Mouse (Mus musculus): ENCODE results near the gene Peli2.
"Not testable (repeated sequence)": the region's sequence is repeated elsewhere in the genome, so short reads cannot be mapped to it uniquely, and the experiment has no call there.

Gene Peli2

DNA sequence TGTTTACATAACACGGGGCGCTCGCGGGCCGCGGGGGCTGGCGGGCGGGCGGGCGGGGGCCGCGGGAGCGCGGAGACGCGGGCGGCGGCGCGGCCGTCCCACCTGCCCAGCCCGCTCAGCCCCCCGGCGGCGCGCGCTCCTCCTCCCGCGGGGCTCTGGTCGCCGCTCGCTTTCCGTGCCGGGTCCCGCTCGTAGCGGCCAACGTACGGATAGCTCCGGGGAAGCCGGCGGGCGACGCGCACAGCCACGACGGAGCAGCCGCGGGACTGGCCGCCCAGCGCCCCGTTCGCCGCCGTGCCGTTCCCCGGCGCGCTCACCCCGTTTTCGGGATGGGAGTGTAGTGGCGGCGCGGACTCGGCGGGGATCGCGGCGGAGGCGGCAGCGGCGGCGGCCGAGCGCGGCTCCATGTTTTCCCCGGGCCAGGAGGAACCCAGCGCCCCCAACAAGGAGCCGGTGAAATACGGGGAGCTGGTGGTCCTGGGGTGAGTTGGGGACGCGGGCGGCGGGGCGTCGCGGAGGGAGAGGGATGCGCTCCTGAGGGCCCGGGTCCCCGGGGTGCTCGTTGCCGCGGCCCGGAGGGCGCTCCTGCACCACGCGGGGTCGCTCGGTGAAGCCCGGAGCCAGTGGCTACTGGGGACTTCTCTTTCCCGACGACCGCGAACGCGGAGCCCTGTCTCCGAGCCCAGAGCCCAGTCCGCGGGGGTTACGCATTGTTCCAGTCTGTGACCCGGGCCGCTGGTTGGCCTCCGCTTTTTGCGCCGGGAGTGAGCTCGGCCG lies at the start of gene Peli2:
Peli2 (plus strand) TSS at position 72 of the 777 bp plus-strand sequence.
- CTCF ChIA-PET: no interaction called here

DNA sequence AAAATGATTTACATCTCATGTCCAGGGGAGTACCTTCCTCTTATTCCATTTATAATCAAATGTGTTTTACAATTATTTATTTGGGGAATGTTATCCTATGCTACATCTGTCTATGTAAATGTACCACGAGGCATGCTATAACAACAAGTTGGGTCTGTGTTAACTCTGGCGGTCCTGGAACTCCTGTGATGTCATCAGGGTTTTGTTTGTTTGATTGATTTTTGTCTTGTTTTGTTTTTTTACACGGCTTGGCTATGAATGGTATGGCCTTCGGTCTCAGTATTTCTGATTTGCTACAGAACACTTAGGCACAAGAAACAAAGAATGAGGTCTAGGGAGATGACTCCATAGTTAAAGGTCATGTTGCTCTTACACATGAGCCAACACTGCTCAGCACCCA lies 48.5 kb upstream of the Peli2 start:
- CTCF ChIA-PET: no interaction called here

DNA sequence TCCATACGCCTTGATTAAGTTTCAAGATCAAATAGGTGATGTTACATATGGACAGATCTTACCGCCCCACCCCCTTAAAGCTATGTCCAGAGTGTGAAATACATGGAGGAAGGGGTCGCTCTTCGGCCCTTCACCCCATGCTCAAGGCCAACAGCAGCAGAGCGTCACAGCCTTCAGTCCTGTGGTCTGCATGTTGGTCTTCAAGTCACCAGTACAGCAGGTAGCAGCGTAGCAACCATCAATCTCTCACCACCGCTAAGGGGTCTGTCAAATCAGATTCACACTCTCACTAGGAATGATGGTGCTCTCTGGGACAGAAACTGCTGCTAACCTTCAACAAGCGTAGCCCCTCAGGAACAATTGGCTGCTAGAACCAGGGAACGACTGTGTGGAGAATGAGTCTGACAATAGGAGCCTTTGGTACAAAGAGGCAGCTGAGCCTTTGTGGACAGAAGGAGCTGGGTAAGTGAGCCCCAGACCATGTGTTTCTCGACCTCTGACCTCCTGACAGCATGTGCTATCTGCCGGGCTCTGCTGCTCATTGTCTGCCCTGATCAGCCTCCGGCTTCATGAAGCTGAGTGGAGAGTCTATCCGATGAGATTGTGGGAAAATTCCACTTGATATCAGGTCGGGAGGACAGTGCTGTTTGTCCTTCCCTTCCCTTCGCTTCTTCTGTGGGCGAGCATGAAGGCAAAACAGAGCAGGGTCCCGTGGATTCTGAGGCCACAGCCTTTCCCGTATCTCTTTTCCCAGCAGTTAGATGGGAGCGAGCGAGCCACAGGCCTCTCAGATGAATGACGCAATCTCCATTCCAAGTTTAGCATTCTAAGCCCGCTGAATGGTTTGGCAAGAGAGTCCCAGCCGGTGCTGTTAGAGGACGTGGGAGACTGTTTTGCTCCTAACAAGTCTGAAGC lies 47.1 kb upstream of the Peli2 start:
- CTCF ChIA-PET: no interaction called here

DNA sequence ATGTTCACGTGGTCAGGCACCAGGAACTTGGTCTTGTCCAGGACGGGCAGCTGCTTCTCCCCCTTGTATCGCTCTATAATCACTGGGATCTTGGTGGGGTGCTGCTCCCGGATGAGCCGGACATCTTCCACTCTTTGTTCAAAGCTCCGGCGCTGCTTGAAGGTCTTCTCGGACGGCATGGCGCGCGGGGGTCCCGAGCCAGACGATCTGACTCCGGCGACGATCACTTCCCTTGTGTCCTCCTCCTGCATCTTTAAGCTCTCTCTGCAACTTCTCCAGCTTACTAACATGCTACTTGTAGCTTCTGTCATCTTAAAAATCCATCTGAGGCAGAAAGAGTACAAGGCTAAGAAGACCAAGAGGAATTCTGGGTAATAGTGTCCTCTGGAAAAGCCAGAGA lies 41.0 kb upstream of the Peli2 start:
- CTCF ChIA-PET: not testable (repeated sequence)

DNA sequence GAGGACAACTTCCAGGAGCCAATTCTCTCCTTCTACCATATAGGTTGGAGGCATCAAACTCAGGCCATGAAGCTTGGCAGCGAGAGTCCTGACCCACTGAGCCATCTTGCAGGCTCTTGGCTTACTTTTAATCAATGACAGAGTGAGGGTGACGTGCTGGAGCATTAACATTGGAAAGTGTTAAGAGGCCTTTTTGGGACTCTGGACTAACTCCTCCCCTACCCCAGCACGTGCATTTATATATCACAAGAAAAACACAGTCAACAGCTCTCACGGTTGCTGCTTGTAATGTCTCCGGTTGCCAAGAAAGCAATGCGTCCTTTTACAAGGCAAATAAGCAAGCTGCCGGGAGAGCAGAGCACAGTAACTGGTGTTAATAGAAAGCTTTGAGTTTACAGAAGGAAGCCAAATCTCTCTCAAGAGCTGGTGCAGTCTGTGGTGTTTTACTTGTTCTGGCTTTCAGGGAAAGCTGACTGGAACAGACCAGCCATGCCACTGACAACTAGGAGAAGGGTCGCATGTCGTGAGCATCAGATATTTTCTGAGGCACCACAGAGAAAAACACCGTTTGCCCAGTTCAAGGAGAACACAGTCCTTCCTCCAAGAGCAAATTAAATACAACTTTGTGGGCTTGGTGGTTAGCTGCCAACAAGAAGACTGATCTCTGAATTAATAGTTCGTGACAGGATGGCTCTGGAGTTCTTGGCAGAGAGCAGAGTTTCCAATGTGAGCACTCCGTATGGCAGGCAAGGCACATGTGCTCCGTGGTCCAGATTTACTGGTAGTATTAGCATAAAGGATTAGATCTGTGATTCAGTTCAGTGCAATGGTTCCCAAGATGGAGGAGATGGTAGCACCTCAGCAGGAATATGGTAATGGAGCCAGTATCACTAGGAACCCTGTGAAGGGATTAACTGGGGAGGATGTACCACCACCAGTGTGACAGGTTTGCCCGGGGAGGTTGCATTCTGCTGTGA lies 36.5 kb upstream of the Peli2 start:
- CTCF ChIA-PET: no interaction called here

DNA sequence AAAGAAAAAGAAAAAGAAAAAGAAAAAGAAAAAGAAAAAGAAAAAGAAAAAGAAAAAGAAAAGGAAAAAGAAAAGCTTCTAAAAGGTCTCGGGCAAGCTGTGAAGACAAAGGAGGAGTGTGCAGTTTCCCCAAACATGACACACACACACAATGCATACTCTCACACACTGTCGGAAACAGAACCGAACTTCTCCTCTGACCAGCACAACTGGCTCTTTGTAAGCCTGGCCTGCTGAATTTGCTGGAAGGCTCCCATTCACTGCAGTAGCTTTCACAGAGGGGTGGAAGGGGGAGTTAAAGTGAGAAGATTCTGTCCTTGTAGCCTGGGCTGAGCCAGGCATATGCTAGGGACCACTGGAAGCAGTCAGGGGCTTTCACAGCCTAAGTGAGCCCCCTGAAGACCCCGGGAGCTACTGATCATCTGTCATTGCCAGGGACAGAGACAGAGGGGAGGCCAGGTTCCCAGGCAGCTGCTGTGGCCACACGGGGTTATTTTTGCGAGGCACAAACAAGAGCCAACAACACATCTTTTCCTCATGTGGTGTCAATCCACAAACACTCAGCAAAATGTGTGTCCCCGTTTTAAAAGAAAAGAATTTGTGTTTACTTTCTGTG lies 33.8 kb upstream of the Peli2 start:
- CTCF ChIA-PET: no interaction called here

DNA sequence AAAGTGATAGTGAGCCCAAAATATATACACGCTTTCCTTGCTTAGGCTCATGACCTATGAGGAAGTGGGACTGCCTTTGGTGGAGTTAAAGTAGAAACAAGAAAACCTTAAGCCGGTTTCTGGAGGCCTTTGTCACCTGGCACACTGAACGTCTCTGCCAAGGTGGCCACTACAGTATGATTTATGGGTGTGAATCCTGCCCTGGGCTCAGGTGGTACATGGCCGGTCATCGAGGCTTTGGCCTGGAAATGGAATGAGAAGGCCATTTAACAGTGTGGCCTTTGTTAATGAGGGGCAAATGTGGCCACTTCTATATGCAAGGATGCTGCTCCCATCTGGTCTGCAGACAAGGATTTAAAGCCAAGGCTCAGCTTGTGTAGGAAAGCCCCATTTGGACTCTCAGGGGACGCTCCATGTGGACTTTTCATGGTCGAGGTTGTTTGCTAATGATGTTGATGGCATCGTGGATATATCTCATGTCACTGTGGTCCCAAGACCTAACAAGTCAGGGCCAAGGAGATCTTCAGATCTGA lies 33.3 kb upstream of the Peli2 start:
- CTCF ChIA-PET: no interaction called here

DNA sequence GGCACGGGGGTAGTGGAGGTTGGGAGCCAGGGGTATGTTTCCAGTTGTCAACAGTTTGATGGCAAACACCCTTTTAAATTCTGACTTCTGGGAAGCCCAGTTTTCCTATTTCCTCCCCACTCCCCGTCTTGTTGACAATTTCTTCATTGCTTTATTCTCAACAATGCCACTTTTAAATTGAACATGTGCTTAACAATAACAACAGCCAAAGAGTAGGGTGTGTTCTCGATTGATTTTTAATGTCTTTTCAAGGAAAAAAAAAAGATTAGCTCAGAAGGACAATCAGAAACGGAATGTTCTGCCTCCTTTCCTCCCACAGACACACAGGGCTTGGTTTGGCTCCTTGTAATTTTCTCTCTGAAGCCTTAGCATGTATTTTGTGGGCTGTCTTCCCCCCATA lies 30.2 kb upstream of the Peli2 start:
- CTCF ChIA-PET: no interaction called here

DNA sequence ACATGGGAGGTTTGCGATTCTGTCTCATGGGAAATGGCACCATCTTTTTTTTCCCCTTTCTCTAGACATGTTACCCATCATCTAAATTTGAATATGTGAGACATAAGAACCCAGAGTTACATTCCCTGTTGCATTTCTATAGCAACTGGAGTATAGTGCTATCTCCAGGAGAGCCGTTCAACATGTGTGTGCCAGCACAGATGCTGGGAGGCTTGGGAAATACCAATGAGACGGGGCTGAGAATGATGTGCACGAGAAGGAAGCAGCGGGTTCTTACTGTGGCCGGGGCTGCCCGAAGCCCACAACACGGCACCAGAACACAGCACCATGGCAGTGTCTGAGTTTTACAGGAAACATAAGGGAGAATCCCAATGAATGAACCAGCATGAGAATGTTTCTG lies 29.5 kb upstream of the Peli2 start:
- CTCF ChIA-PET: no interaction called here

DNA sequence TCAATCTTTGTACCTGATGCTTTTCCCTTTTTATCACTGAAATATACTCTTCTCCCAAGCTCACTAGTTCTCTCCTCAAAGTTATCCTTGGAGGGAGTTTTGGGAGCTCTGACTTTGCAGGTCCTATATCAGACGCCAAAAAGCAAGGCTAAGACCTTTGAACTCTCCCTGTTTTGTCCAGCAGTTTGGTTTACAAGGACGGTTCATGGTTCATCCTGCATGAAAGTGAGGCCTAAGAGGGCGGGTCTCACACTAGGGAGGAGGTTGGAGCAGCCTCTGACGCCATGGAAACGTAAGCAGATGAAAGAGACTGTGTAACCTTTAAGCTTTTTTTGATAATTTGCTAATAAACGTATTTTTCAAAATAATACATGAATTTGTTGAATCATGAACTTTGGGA lies 22.4 kb upstream of the Peli2 start:
- CTCF ChIA-PET: no interaction called here

DNA sequence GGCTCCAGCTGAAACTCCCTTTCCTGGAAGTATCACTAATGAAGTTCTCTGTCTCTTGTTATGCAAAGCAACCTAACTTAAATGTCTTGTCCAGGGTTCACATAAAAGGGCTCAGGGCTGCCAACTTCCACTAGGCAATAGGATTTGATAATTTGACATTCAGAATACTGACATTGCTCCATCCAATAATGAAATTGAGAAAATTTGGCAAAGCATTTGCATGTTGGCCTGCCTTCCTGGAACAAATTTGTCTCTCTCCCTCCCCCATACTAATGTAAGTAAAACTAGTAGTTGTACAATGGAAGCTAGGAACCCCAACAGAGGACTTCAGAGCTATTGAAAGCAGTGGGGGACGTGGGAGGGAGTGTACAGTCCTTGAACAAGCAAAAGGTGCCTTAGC lies 21.3 kb upstream of the Peli2 start:
- CTCF ChIA-PET: no interaction called here

DNA sequence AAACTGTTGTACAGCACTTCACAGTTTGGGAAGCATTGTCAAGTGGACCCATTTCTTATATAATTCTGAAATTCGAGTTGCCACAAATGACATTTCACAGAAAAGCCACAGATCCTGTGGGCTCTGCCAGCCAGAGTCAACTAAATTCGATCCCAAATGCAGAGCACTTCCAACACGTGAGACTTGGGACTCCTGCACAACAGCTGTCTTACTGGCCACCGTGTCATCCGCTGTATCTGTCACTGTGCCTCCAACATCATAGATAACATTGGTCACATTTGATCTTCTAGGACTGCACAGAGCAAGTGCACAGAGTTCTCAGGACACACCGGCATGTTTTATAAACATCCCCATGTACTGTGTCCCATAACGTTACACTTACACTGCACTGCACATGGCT lies 14.2 kb upstream of the Peli2 start:
- CTCF ChIA-PET: no interaction called here

DNA sequence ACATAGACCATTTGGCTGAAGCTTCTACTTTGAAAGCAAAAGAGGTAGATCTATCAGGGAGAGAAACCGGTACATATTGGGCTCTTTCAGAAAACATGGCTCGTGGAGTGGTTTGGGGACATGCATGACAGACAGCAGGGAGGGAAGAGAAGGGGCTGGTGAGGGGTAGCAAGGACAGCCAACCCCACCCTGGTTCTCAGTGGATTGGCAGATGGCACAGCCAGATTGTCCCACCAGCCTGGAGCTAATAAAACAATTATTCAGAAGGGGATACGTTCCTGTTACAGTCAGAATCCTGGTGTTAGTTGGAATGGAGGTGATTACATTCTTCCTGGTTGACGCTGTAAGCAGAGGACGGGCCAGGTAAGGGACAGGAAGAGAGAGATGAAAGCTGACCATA lies 2.6 kb upstream of the Peli2 start:
- CTCF ChIA-PET: no interaction called here

DNA sequence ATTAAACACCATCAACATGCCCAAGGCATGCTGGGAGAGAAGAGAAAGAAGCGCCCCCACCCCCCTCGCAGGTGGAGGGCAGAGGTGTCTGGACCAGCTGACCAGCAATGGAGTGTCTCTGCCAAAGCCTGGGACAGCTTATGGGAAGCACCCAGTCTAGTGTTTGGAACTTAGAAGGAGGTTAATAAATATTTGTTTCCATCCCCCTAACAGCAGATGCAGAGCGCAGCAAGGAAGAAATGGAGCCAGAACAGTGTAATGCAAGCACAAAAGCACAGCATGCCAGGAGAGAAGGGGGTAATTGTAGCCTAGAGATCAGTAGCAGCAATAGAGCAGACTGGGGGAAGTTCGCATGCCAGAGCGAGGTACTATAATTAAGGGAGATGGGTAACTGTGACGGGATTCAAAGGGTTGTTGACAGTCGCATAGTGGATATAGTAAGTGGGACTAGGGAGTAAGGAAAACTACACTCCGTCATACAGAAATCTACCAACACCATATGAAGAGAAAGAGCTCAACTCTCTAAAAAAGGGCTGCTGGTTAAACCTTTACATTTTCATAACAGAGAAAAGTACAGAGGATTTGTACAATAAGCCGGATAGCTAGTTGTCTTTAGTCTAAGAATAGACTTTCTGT lies 1.5 kb upstream of the Peli2 start:
- CTCF ChIA-PET: no interaction called here

DNA sequence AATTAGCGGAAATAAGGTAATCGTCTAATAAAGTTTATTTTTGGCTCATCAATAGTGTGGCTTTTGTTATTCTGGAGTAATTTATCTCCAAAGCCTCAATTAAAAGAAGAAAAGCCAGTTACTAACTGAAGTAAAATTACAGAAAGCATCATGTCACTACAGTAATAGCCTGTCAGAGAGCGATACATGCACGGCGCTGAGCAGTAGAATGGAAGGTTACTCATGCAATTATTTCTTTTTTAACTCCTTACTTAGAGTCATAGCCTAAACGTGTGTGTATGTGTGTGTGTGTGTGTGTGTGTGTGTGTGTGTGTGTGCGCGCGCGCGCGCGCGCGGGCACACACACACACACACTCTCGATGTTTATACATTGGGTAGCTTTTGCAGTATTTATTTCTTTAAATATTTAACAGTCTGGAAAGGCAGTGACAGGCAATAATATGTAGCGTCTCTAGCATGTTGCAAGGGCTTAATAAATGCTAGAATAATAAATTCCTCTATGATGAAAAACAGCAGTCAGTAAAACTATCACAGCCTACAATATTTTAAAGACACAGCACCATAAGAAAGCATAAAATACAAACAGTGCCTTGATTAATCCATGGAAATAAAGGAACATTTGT lies 864 bp upstream of the Peli2 start:
- CTCF ChIA-PET: no interaction called here

DNA sequence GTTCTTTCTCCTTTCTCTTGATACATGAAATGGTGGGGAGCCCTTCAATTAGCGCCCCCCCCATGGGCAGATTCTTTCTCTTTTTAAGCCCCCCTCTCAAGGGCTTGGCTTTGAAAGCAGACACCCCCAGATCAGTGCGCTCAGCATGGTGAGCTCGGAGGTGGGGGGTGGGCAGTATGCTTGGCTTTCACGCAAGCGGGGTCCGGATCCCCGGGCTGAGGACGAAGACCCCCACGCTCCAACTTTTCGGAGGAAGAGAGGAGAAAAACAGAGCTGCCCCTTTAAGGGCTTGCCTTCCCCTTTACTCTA lies 226 bp upstream of the Peli2 start:
- CTCF ChIA-PET: no interaction called here

DNA sequence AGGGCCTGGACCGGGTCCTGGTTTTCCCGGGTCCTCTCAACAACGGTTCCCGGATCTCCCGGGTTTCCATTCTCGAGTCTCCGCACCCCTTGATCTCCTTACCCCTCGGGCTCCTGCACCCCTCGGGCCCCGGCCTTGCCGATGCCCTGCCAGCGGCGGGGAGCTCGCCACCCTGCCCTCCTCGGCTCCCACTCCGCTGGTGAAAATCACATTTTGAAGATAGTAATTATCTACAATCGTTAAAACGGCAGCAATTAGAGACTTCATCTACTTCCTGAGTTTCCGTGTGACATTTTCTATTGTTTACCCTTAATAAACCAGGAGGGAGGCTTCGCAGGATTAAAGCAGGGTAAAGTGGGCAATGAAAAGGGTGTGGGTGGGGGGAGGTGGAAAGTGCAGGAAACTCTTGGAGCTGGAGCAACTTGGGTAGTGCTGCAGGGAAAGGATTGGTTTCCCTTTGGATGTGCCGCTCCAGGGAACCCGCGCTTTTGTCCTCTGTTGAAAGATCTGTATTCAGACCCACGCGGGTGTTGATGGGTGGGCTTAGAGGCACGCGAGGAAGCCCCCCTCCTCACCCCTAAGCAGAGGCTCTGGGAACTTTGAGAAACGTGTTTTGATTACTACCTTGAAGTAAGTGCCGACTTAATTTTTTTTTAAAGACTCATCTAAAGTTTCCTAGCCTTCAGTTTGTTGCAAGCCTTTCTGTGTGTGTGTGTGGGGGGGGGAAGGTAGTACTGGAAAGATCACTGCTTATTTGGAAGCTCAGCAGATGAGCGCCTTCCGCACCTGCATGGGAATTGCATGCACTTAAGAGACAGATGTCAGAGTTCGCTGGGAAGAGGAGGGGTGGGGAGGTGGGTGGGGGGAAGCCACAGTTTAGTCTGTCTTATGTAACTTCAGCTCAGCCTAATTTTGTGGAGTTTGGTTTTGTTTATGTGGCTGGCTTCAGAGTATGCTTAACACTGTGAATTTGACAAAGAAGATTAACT lies 1.2 kb downstream of the Peli2 start:
- CTCF ChIA-PET: no interaction called here

DNA sequence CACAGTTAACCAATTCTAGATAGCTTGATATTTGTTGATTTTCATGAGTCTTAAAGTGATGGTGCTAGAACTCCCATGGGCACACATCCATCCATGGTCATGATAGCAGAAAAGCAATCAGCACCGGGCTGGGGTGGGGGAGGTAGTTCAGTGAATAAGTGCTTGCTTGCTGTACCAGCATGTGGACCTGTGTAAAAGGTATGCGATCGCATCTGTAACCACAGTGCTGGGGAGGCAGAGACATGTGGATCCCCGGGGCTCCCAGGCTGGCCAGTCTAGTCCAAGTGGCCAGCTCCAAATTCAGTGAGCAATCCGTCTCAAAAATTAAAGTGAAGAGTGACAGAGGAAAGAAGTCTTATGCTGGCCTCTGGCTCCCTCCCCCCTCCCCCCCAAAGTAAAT lies 3.4 kb downstream of the Peli2 start:
- CTCF ChIA-PET: no interaction called here

DNA sequence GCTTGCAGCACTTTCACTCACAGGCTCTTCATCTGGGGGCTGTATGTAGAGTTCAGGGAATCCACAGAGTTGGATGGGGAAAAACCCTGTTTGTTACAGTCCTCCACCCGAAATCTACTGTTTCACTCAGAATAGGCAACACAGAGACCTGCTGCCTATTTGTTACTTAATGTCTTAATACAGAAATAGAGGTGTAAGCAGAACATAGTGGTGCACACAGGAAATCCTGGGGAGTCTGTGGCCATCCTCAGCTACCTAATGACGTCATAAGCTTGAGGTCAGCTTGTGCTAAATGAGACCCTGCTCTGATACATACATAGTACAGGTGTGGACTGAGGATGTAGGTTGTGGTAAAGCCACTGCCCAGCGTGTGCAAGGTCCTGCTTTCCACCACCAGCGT lies 4.2 kb downstream of the Peli2 start:
- CTCF ChIA-PET: no interaction called here

DNA sequence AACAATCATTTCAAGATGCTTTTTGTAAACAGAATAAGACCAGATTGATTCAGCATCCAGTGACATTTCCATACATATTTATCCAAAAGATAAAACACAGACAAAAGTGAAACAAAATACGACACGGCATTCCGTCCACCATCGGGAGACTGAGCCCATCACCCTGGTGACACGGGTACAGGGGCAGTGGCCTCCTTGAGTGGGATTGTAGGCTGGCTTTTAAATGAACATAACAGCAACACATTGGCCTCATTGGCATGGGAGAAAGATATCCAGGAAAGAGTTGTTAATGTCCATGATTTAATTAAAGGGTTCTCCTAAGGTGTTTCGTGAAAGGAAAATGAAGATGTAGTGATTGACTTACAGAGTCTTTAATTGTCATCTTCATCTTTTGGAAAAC lies 5.3 kb downstream of the Peli2 start:
- CTCF ChIA-PET: no interaction called here

Measured in spleen, embryonic (tissue).